ENCODE assay signal across 8 mouse cellular contexts in the genomic region with DNA sequence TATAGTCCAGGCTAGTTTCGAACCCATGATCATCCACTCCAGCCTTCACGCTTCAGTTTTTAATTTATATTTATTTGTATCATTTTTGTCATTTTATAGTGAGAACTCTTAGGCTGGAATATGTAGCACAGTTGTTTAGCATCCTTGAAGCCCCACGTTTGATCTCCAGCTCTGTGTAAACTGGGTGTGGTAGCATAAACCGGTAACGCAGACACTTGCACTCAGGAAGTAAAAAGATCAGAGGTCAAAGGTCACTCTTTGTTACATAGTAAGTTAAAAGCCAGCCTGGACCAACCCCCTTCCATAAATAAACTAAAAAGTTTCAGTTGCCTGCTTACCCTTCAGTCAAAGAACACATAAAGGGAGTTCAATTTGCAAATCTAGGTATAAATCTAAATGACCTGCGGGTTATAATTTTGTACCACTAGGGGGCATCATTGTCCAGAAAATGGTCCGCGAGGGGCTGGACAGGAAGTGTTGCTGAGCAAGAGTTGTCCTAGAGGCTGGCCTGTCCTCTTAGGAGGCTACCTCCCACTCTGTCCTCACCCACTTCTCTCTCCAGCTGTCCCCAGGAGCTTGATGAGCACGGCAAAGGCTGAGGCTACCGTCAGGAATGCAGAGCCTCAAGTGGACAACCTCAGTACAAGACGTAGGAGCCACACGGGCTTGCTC. TPM values are rescaled to one million over a fixed set of nuclear protein-coding genes. Genes with fewer than 3 reads are reported as not detected.
DNase-seq lines count a peak whose midpoint lies in the region; ATAC-seq and TF ChIP-seq lines count a peak whose summit lies in the region.

No protein-coding gene starts in this region.

- dilution Hi-C loops in CH12.LX (cut with MboI; ENCODE audit: extremely low pct_ligation_motif_present, extremely low pct_unique_long_range_greater_than_20kb, low sequenced_read_pairs), result no loop called here

- peak; percentile 53; the same call in 1 of the 2 replicates for TF ChIP-seq POLR2A in CH12.LX (IDR thresholded peaks at IDR 0.05; ENCODE audit: low read depth, low read length)

- H3K27ac ChIP-seq in CH12.LX (ENCODE audit: insufficient read depth, low read depth), result no peak overlapping the region
- H3K27ac ChIP-seq in heart, embryonic 14.5 days (replicated peaks in 1 of 2; ENCODE audit: control insufficient read depth in 1 of 2, insufficient read depth in 1 of 2, low read depth in 2 of 2, low read length in 2 of 2), result 0 out of 4 replicates have a peak overlapping the region, but pooled peaks of 1 of the 2 experiments have one; percentile 33
- H3K27ac ChIP-seq in kidney, embryonic 14.5 days (ENCODE audit: low read depth, low read length), result peak overlapping the region; percentile 26; the same call in 1 of the 2 replicates
- H3K27ac ChIP-seq in liver, embryonic 14.5 days, result no peak overlapping the region

- TF ChIP-seq RAD21 in CH12.LX (IDR thresholded peaks at IDR 0.05; ENCODE audit: low read depth, low read length), result peak; percentile 84

- H3K9me3 ChIP-seq in CH12.LX (replicated peaks; ENCODE audit: low read length), result no peaks in the 10 kb centered on the region
- H3K9me3 ChIP-seq in heart, embryonic 14.5 days (ENCODE audit: control insufficient read depth, low read length), result no peaks in the 10 kb centered on the region
- no peaks in the 10 kb centered on the region for H3K9me3 ChIP-seq in kidney, embryonic 14.5 days (ENCODE audit: control insufficient read depth, low read length)
- no peaks in the 10 kb centered on the region for H3K9me3 ChIP-seq in liver, embryonic 14.5 days (ENCODE audit: control insufficient read depth, low read length)

- no peaks in the 10 kb centered on the region for H3K27me3 ChIP-seq in CH12.LX (replicated peaks)
- H3K27me3 ChIP-seq in heart, embryonic 14.5 days (ENCODE audit: control insufficient read depth, insufficient read depth, low read length), result no peaks in the 10 kb centered on the region
- H3K27me3 ChIP-seq in kidney, embryonic 14.5 days (ENCODE audit: control insufficient read depth, insufficient read depth, low read length), result no peaks in the 10 kb centered on the region
- no peaks in the 10 kb centered on the region for H3K27me3 ChIP-seq in liver, embryonic 14.5 days (ENCODE audit: control insufficient read depth, insufficient read depth, low read length)

- H3K36me3 ChIP-seq in CH12.LX (replicated peaks in 1 of 2; ENCODE audit: control insufficient read depth in 1 of 2, insufficient read depth in 1 of 2, low read length in 1 of 2), result peaks cover 0 to 7% of the 10 kb centered on the region in 2 experiments
- H3K36me3 ChIP-seq in heart, embryonic 14.5 days (ENCODE audit: control insufficient read depth, insufficient read depth, low read length), result peaks cover 14% of the 10 kb centered on the region
- H3K36me3 ChIP-seq in kidney, embryonic 14.5 days (ENCODE audit: control insufficient read depth, insufficient read depth, low read length), result peaks cover 27% of the 10 kb centered on the region
- no peaks in the 10 kb centered on the region for H3K36me3 ChIP-seq in liver, embryonic 14.5 days (replicated peaks; ENCODE audit: control insufficient read depth, insufficient read depth, low read depth)

- H3K4me2 ChIP-seq in CH12.LX (ENCODE audit: insufficient read depth, low read depth, poor library complexity, severe bottlenecking), result peak overlapping the region; percentile 32
- peak overlapping the region; percentile 45 for H3K4me2 ChIP-seq in heart, embryonic 14.5 days (ENCODE audit: low read length)
- H3K4me2 ChIP-seq in kidney, embryonic 14.5 days (replicated peaks; ENCODE audit: low read depth, low read length), result no peak overlapping the region
- peak overlapping the region; percentile 11; the same call in 1 of the 2 replicates for H3K4me2 ChIP-seq in liver, embryonic 14.5 days (ENCODE audit: low read depth)

- peaks cover 9 to 32% of the 10 kb centered on the region in 2 experiments for H3K4me1 ChIP-seq in CH12.LX (ENCODE audit: control insufficient read depth in 1 of 2, insufficient read depth in 2 of 2)
- H3K4me1 ChIP-seq in heart, embryonic 14.5 days (ENCODE audit: control insufficient read depth in 2 of 2, insufficient read depth in 2 of 2, low read length in 2 of 2), result peaks cover 3 to 7% of the 10 kb centered on the region in 2 experiments; a peak in 3 of 4 replicates
- peaks cover 9% of the 10 kb centered on the region for H3K4me1 ChIP-seq in kidney, embryonic 14.5 days (ENCODE audit: control insufficient read depth, insufficient read depth, low read length)
- peaks cover 0 to 4% of the 10 kb centered on the region in 2 experiments; a peak in 2 of 4 replicates for H3K4me1 ChIP-seq in liver, embryonic 14.5 days (replicated peaks; ENCODE audit: control insufficient read depth in 2 of 2, insufficient read depth in 2 of 2, low read length in 1 of 2)

- H3K9ac ChIP-seq in CH12.LX (ENCODE audit: insufficient read depth, low read depth), result peak overlapping the region; percentile 39; the same call in 1 of the 2 replicates
- H3K9ac ChIP-seq in heart, embryonic 14.5 days (ENCODE audit: low read length), result peak overlapping the region; percentile 38; the same call in 1 of the 2 replicates
- no peak overlapping the region for H3K9ac ChIP-seq in kidney, embryonic 14.5 days (ENCODE audit: low read depth, low read length)
- H3K9ac ChIP-seq in liver, embryonic 14.5 days (replicated peaks), result no peak overlapping the region

- peak; percentile 73 for DNase-seq in CH12.LX (ENCODE audit: extremely low read depth)
- DNase-seq in liver, embryonic 14.5 days (ENCODE audit: low read depth in 3 of 3, low spot score in 3 of 3), result peak in 1 of 3 experiments; percentile 20
- DNase-seq in neural tube, embryonic 10.5 days (ENCODE audit: extremely low spot score, low spot score), result peak; percentile 57
- no peak for DNase-seq in ovary, postnatal 36 days (ENCODE audit: low spot score)

- no peaks in the 10 kb centered on the region for H3K79me2 ChIP-seq in CH12.LX (replicated peaks; ENCODE audit: control insufficient read depth, extremely low read depth, insufficient read depth, poor library complexity, severe bottlenecking)

- WGBS in heart, embryonic 14.5 days, result 36% methylated on average over 12 of the region's 12 CpGs
- 40% methylated on average over 12 of the region's 12 CpGs for WGBS in kidney, embryonic 14.5 days
- WGBS in liver, embryonic 14.5 days (ENCODE audit: insufficient replicate concordance), result 40% methylated on average over 12 of the region's 12 CpGs

- H3K4me3 ChIP-seq in CH12.LX (replicated peaks in 1 of 3; ENCODE audit: low read depth in 2 of 3, low read length in 2 of 3, poor library complexity in 1 of 3), result peak overlapping the region; percentile 47 to 69 (median 56)
- no peak overlapping the region for H3K4me3 ChIP-seq in heart, embryonic 14.5 days (ENCODE audit: control insufficient read depth in 1 of 2, insufficient read depth in 1 of 2, low read depth in 1 of 2, low read length in 2 of 2)
- H3K4me3 ChIP-seq in kidney, embryonic 14.5 days (ENCODE audit: low read length), result no peak overlapping the region
- H3K4me3 ChIP-seq in liver, embryonic 14.5 days (ENCODE audit: insufficient read depth in 1 of 2, low read depth in 2 of 2, low read length in 2 of 2), result no peak overlapping the region

- TF ChIP-seq CTCF in CH12.LX (conservative IDR thresholded peaks at IDR 0.05 in 1 of 2, IDR thresholded peaks at IDR 0.05 in 1 of 2; ENCODE audit: low read depth in 2 of 2, low read length in 2 of 2), result peak; percentile 73 to 92
- peak; percentile 73 for TF ChIP-seq CTCF in liver, embryonic 14.5 days (IDR thresholded peaks at IDR 0.05; ENCODE audit: low read depth)

- in situ Hi-C loops in CH12.LX (cut with MboI; ENCODE audit: low pct_ligation_motif_present, low pct_unique_long_range_greater_than_20kb, low sequenced_read_pairs), result loop anchor here (5.0 kb wide), 1 partner anchor 34 kb away; no protein-coding TSS in a partner anchor

- no peak for TF ChIP-seq EP300 in CH12.LX (IDR thresholded peaks at IDR 0.05; ENCODE audit: low read length)
- TF ChIP-seq EP300 in liver, embryonic 14.5 days (IDR thresholded peaks at IDR 0.05; ENCODE audit: low read depth), result no peak

- peak; percentile 60 for ATAC-seq in activated CD4-positive, CD25-positive, alpha-beta regulatory T cell, adult 4 months
- ATAC-seq in erythroblast, adult 5-6 weeks (replicated peaks; ENCODE audit: low FRiP score, poor library complexity, severe bottlenecking), result peak; percentile 59
- ATAC-seq in heart, embryonic 14.5 days (ENCODE audit: insufficient number of reproducible peaks, insufficient read depth, low FRiP score, low read depth), result peak; percentile 44; the same call in 1 of the 2 replicates
- peak; percentile 86 for ATAC-seq in kidney, embryonic 14.5 days (ENCODE audit: low FRiP score, low TSS enrichment)
- no peak for ATAC-seq in liver, embryonic 14.5 days (ENCODE audit: insufficient read depth)

RNA-seq across cellular contexts. Expression of a gene that starts 19.1 kb away (rescaled TPM):
- total RNA-seq in CH12.LX (2012; rRNA removed) (22.6 and 27.9 TPM in 2 replicates), CH12.LX (2014; rRNA removed) (20.0 and 23.5 TPM in 2 replicates)
- polyA plus RNA-seq in CH12.LX (2012; ENCODE audit: insufficient read length, low read depth), result 29.0 and 33.6 TPM in 2 replicates
- polyA plus RNA-seq in activated CD4-positive, CD25-positive, alpha-beta regulatory T cell, adult 4 months (2017; shearing (Covaris generic)), result 10 to 100 TPM; 90.9 to 97.8 TPM
- 17.9 and 24.9 TPM in 2 replicates for total RNA-seq in erythroblast, adult 5-6 weeks (2015; ENCODE audit: low replicate concordance)
- 19.8 and 20.2 TPM in 2 replicates for total RNA-seq in erythroblast, adult 5-6 weeks (2017; ENCODE audit: low replicate concordance)
- 27.9 and 29.4 TPM in 2 replicates for polyA plus RNA-seq in heart, embryonic 14.5 days (2014; fragmentation: Nextera tagmentation; extraction: Ambion mirVana)
- 22.5 and 39.6 TPM in 2 replicates for polyA plus RNA-seq in kidney, embryonic 14.5 days (2014; fragmentation: Nextera tagmentation; extraction: Ambion mirVana)
- polyA plus RNA-seq in liver, embryonic 14.5 days (2012; rRNA removed), result 6.8 and 7.8 TPM in 2 replicates
- polyA plus RNA-seq in liver, embryonic 14.5 days (2014; fragmentation: Nextera tagmentation; extraction: Ambion mirVana), result 13.4 and 14.9 TPM in 2 replicates

RNA-seq across cellular contexts. Expression of a gene that starts 37.6 kb away (rescaled TPM):
- 12.5 and 15.6 TPM in 2 replicates for total RNA-seq in CH12.LX (2012; rRNA removed)
- 14.0 and 15.5 TPM in 2 replicates for total RNA-seq in CH12.LX (2014; rRNA removed)
- polyA plus RNA-seq in CH12.LX (2012; ENCODE audit: insufficient read length, low read depth), result 27.7 and 28.6 TPM in 2 replicates
- 1 to 10 TPM; 2.7 to 4.1 TPM for polyA plus RNA-seq in activated CD4-positive, CD25-positive, alpha-beta regulatory T cell, adult 4 months (2017; shearing (Covaris generic))
- 1.7 and 4.0 TPM in 2 replicates for total RNA-seq in erythroblast, adult 5-6 weeks (2015; ENCODE audit: low replicate concordance)
- 3.5 and 3.8 TPM in 2 replicates for total RNA-seq in erythroblast, adult 5-6 weeks (2017; ENCODE audit: low replicate concordance)
- polyA plus RNA-seq in heart, embryonic 14.5 days (2014; fragmentation: Nextera tagmentation; extraction: Ambion mirVana), result 23.5 and 25.2 TPM in 2 replicates
- polyA plus RNA-seq in kidney, embryonic 14.5 days (2014; fragmentation: Nextera tagmentation; extraction: Ambion mirVana), result 14.7 and 20.1 TPM in 2 replicates
- polyA plus RNA-seq in liver, embryonic 14.5 days (2012; rRNA removed), result 5.1 and 5.3 TPM in 2 replicates
- polyA plus RNA-seq in liver, embryonic 14.5 days (2014; fragmentation: Nextera tagmentation; extraction: Ambion mirVana), result 11.1 and 13.6 TPM in 2 replicates

RNA-seq across cellular contexts. Expression of a gene that starts 37.7 kb away (rescaled TPM):
- total RNA-seq in CH12.LX (2012; rRNA removed) (4.7 and 7.1 TPM in 2 replicates), CH12.LX (2014; rRNA removed) (4.0 and 4.2 TPM in 2 replicates)
- 9.0 TPM in 2 replicates for polyA plus RNA-seq in CH12.LX (2012; ENCODE audit: insufficient read length, low read depth)
- 10 to 100 TPM; 15.3 to 19.5 TPM for polyA plus RNA-seq in activated CD4-positive, CD25-positive, alpha-beta regulatory T cell, adult 4 months (2017; shearing (Covaris generic))
- total RNA-seq in erythroblast, adult 5-6 weeks (2015; ENCODE audit: low replicate concordance), result 2.1 and 5.6 TPM in 2 replicates
- total RNA-seq in erythroblast, adult 5-6 weeks (2017; ENCODE audit: low replicate concordance), result 0.85 and 6.0 TPM in 2 replicates
- 12.8 and 16.3 TPM in 2 replicates for polyA plus RNA-seq in heart, embryonic 14.5 days (2014; fragmentation: Nextera tagmentation; extraction: Ambion mirVana)
- polyA plus RNA-seq in kidney, embryonic 14.5 days (2014; fragmentation: Nextera tagmentation; extraction: Ambion mirVana), result 10.4 and 15.0 TPM in 2 replicates
- polyA plus RNA-seq in liver, embryonic 14.5 days (2012; rRNA removed), result 2.9 and 3.6 TPM in 2 replicates
- polyA plus RNA-seq in liver, embryonic 14.5 days (2014; fragmentation: Nextera tagmentation; extraction: Ambion mirVana), result 4.9 and 5.2 TPM in 2 replicates

Comparison
In these comparisons a context has a peak if more than half of its experiments do, and no peak if none do; other contexts are left out.
1. H3K4me3 ChIP-seq: peak in CH12.LX (3 of 3); none in heart, embryonic 14.5 days (0 of 2), kidney, embryonic 14.5 days (single experiment) and liver, embryonic 14.5 days (0 of 2).
2. H3K9ac ChIP-seq: peak in CH12.LX (single experiment) and heart, embryonic 14.5 days (single experiment); none in kidney, embryonic 14.5 days (single experiment) and liver, embryonic 14.5 days (single experiment).